In the genomic region with DNA sequence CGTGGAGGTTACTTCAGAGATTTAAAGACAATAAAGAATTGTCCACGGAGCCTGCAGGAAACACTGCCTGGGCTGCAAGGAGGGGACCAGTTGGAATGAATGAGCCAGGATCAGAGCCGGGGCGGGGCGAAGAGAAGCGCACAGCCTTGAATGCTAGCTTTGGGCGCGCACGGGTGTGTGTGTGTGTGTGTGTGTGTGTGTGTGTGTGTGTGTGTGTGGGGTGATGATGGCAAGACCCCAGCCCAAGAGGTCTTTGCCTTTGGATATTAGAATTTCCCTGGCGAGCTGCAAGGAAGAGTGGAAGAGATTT, we compare ENCODE assay signal across 8 mouse cellular contexts. TPM values are rescaled to one million over a fixed set of nuclear protein-coding genes. Genes with fewer than 3 reads are reported as not detected.
DNase-seq lines count a peak whose midpoint lies in the region; ATAC-seq lines count a peak whose summit lies in the region.

No protein-coding gene starts in this region.

- peaks cover 37% of the 10 kb centered on the region for H3K27me3 ChIP-seq in hindbrain, embryonic 10.5 days (ENCODE audit: insufficient read depth, poor library complexity, severe bottlenecking)
- no peaks in the 10 kb centered on the region for H3K27me3 ChIP-seq in midbrain, embryonic 13.5 days

- H3K9ac ChIP-seq in midbrain, embryonic 13.5 days (replicated peaks) = peak overlapping the region; percentile 92

- WGBS in hindbrain, embryonic 10.5 days = under 1% methylated on average over 10 of the region's 10 CpGs
- WGBS in midbrain, embryonic 13.5 days = 1% methylated on average over 10 of the region's 10 CpGs

- ATAC-seq in midbrain, embryonic 13.5 days = peak; percentile 12; the same call in 1 of the 2 replicates

- peak overlapping the region; percentile 93 for H3K27ac ChIP-seq in hindbrain, embryonic 10.5 days
- peak overlapping the region; percentile 95 for H3K27ac ChIP-seq in midbrain, embryonic 13.5 days

- H3K36me3 ChIP-seq in hindbrain, embryonic 10.5 days = no peaks in the 10 kb centered on the region
- no peaks in the 10 kb centered on the region for H3K36me3 ChIP-seq in midbrain, embryonic 13.5 days

- DNase-seq in embryo, embryonic 10 days (ENCODE audit: low spot score) = peak; percentile 69
- no peak for DNase-seq in embryo, embryonic 9.5 days (ENCODE audit: extremely low spot score)
- peak; percentile 29 for DNase-seq in lung, postnatal 10 days
- no peak for DNase-seq in lung, postnatal 36 days
- DNase-seq in hindbrain, embryonic 10.5 days (ENCODE audit: low spot score) = peak; percentile 66
- no peak for DNase-seq in thymus, adult 18-20 months
- no peak for DNase-seq in frontal cortex, postnatal 36 days (ENCODE audit: low spot score in 2 of 2)

- H3K4me1 ChIP-seq in hindbrain, embryonic 10.5 days (replicated peaks) = peaks cover 75% of the 10 kb centered on the region
- peaks cover 68% of the 10 kb centered on the region for H3K4me1 ChIP-seq in midbrain, embryonic 13.5 days (replicated peaks)

- peak overlapping the region; percentile 79 for H3K4me3 ChIP-seq in hindbrain, embryonic 10.5 days
- peak overlapping the region; percentile 75 for H3K4me3 ChIP-seq in midbrain, embryonic 13.5 days (replicated peaks)

- H3K4me2 ChIP-seq in midbrain, embryonic 13.5 days (replicated peaks) = peak overlapping the region; percentile 84

- no peaks in the 10 kb centered on the region for H3K9me3 ChIP-seq in hindbrain, embryonic 10.5 days
- H3K9me3 ChIP-seq in midbrain, embryonic 13.5 days = no peaks in the 10 kb centered on the region

RNA-seq across cellular contexts. Expression of a gene that starts 1.0 kb away (rescaled TPM):
- 5.9 and 10.9 TPM in 2 replicates for polyA plus RNA-seq in hindbrain, embryonic 10.5 days (2016; fragmentation: Nextera tagmentation; extraction: Ambion mirVana)
- 20.5 and 26.1 TPM in 2 replicates for polyA plus RNA-seq in midbrain, embryonic 13.5 days (2015; fragmentation: Nextera tagmentation; extraction: Ambion mirVana)

Comparison
In these comparisons a context has a peak if more than half of its experiments do, and no peak if none do; other contexts are left out.
1. DNase-seq: peak in embryo, embryonic 10 days (single experiment), lung, postnatal 10 days (single experiment) and hindbrain, embryonic 10.5 days (single experiment); none in embryo, embryonic 9.5 days (single experiment), lung, postnatal 36 days (single experiment), thymus, adult 18-20 months (0 of 2) and frontal cortex, postnatal 36 days (0 of 2).